Mouse (Mus musculus) MEL (cell line): ENCODE measurements around the gene Ola1. TPM values are rescaled to one million over a fixed set of nuclear protein-coding genes. Genes with fewer than 3 reads are reported as not detected.

Source experiments
- DNase-seq: peaks from one replicate; pipeline ENCODE4 v3.0.0; 2011; ENCODE audit warnings: low read depth, low spot score
- H3K27ac ChIP-seq: 2 replicates; pipeline ENCODE4 v1.5.1; 2012; ENCODE audit warnings: low read depth, mild to moderate bottlenecking, control low read depth, low read length, moderate library complexity; ENCODE audit not compliant: control insufficient read depth
- H3K27me3 ChIP-seq, 2 experiments: fragments of 150-350 bp in 1 of 2; sonication (generic) in 1 of 2; 2 replicates each; pipeline ENCODE4 v1.6.1; 2012; ENCODE audit warnings: low read length in 2 of 2, mild to moderate bottlenecking in 2 of 2, improper control_type of control experiment in 1 of 2, moderate library complexity in 1 of 2; ENCODE audit not compliant: insufficient read depth in 2 of 2, control insufficient read depth in 1 of 2
- H3K36me3 ChIP-seq, 2 experiments: 2 replicates each; pipeline ENCODE4 v1.6.1; 2012 to 2014; ENCODE audit warnings: low read length in 2 of 2, improper control_type of control experiment in 1 of 2, inconsistent platforms in 1 of 2, mild to moderate bottlenecking in 1 of 2; ENCODE audit not compliant: insufficient read depth in 2 of 2, control insufficient read depth in 1 of 2
- H3K4me1 ChIP-seq, 2 experiments: fragments of 150-350 bp in 1 of 2; sonication (generic) in 1 of 2; 2 replicates each; pipeline ENCODE4 v1.6.1; 2012; ENCODE audit warnings: low read length in 2 of 2, improper control_type of control experiment in 1 of 2, mild to moderate bottlenecking in 1 of 2; ENCODE audit not compliant: insufficient read depth in 2 of 2, control insufficient read depth in 1 of 2
- H3K4me3 ChIP-seq, 2 experiments: fragments of 150-350 bp in 1 of 2; sonication (generic) in 1 of 2; 2 replicates each; pipeline ENCODE4 v1.5.1; 2012; ENCODE audit warnings: low read depth in 2 of 2, low read length in 2 of 2, mild to moderate bottlenecking in 2 of 2, moderate library complexity in 2 of 2, control low read depth in 1 of 2, improper control_type of control experiment in 1 of 2; ENCODE audit not compliant: control insufficient read depth in 1 of 2, insufficient read depth in 1 of 2
- H3K79me2 ChIP-seq: 2 replicates; pipeline ENCODE4 v1.6.1; 2012; ENCODE audit warnings: mild to moderate bottlenecking, low read length, moderate library complexity; ENCODE audit not compliant: control insufficient read depth, poor library complexity, insufficient read depth
- H3K9ac ChIP-seq: 2 replicates; pipeline ENCODE4 v1.6.1; 2012; ENCODE audit warnings: low read depth, mild to moderate bottlenecking, control low read depth, low read length, moderate library complexity; ENCODE audit not compliant: control insufficient read depth, poor library complexity, severe bottlenecking
- H3K9me3 ChIP-seq: fragments of 150-350 bp; sonication (generic); replicated peaks from 2 replicates; pipeline ENCODE4 v1.6.1; 2012; ENCODE audit warnings: mild to moderate bottlenecking, low read length, improper control_type of control experiment, moderate library complexity; ENCODE audit not compliant: insufficient read depth
- CTCF ChIP-seq, 3 experiments: IDR thresholded peaks in 2 of 3; conservative IDR thresholded peaks in 1 of 3; 2 replicates each; pipeline ENCODE4 v1.5.1; 2011 to 2012; ENCODE audit warnings: low read length in 3 of 3, low read depth in 2 of 3, mild to moderate bottlenecking in 2 of 3, improper control_type of control experiment in 1 of 3, inconsistent platforms in 1 of 3, mixed read lengths in 1 of 3, moderate library complexity in 1 of 3; ENCODE audit not compliant: control insufficient read depth in 1 of 3, insufficient read depth in 1 of 3, poor library complexity in 1 of 3, severe bottlenecking in 1 of 3
- ETS1 ChIP-seq: IDR thresholded peaks from 2 replicates; pipeline ENCODE4 v1.6.1; 2012; ENCODE audit warnings: low read depth, mild to moderate bottlenecking, inconsistent platforms, low read length, improper control_type of control experiment, moderate library complexity
- GABPA ChIP-seq: IDR thresholded peaks from 2 replicates; pipeline ENCODE4 v1.6.1; 2012; ENCODE audit warnings: low read depth, mild to moderate bottlenecking, inconsistent platforms, low read length, improper control_type of control experiment, moderate library complexity
- GATA1 ChIP-seq: IDR thresholded peaks from 2 replicates; pipeline ENCODE4 v1.6.1; 2011; ENCODE audit warnings: low read depth, low read length, improper control_type of control experiment
- KAT2A ChIP-seq: conservative IDR thresholded peaks from 2 replicates; pipeline ENCODE4 v1.6.1; 2012; ENCODE audit warnings: low read depth, low read length, improper control_type of control experiment, inconsistent platforms
- MAFK ChIP-seq: IDR thresholded peaks from 2 replicates; pipeline ENCODE4 v1.6.1; 2011; ENCODE audit warnings: low read depth, mild to moderate bottlenecking, low read length, improper control_type of control experiment, borderline replicate concordance
- MXI1 ChIP-seq: IDR thresholded peaks from 2 replicates; pipeline ENCODE4 v1.6.1; 2011; ENCODE audit warnings: mild to moderate bottlenecking, low read depth, low read length, improper control_type of control experiment
- NRF1 ChIP-seq: IDR thresholded peaks from 2 replicates; pipeline ENCODE4 v1.6.1; 2014; ENCODE audit warnings: low read depth, mild to moderate bottlenecking, inconsistent platforms, low read length, improper control_type of control experiment, moderate library complexity; ENCODE audit not compliant: poor library complexity, insufficient read depth, severe bottlenecking
- POLR2A ChIP-seq, 2 experiments: IDR thresholded peaks; 2 replicates each; pipeline ENCODE4 v1.6.1; 2011 to 2012; ENCODE audit warnings: low read length in 2 of 2, mild to moderate bottlenecking in 2 of 2, control low read depth in 1 of 2, improper control_type of control experiment in 1 of 2, low read depth in 1 of 2, moderate library complexity in 1 of 2; ENCODE audit not compliant: control insufficient read depth in 1 of 2, insufficient read depth in 1 of 2, poor library complexity in 1 of 2
- POLR2AphosphoS2 ChIP-seq: IDR thresholded peaks from 2 replicates; pipeline ENCODE4 v1.6.1; 2011; ENCODE audit warnings: low read length, improper control_type of control experiment
- RCOR1 ChIP-seq: IDR thresholded peaks from 2 replicates; pipeline ENCODE4 v1.6.1; 2012; ENCODE audit warnings: low read depth, mild to moderate bottlenecking, inconsistent platforms, low read length, improper control_type of control experiment
- SMC3 ChIP-seq: IDR thresholded peaks from 2 replicates; pipeline ENCODE4 v1.6.1; 2011; ENCODE audit warnings: low read depth, low read length, improper control_type of control experiment
- TCF12 ChIP-seq: IDR thresholded peaks from 2 replicates; pipeline ENCODE4 v1.6.1; 2014; ENCODE audit warnings: low read depth, mild to moderate bottlenecking, inconsistent platforms, low read length, improper control_type of control experiment, moderate library complexity
- UBTF ChIP-seq: IDR thresholded peaks from 2 replicates; pipeline ENCODE4 v1.6.1; 2012; ENCODE audit warnings: low read depth, mild to moderate bottlenecking, inconsistent platforms, low read length, improper control_type of control experiment, moderate library complexity, borderline replicate concordance; ENCODE audit not compliant: insufficient read depth
- ZC3H11A ChIP-seq: IDR thresholded peaks from 2 replicates; pipeline ENCODE4 v1.6.1; 2012; ENCODE audit warnings: low read depth, mild to moderate bottlenecking, inconsistent platforms, low read length, improper control_type of control experiment
- ZKSCAN1 ChIP-seq: IDR thresholded peaks from 2 replicates; pipeline ENCODE4 v1.6.1; 2012; ENCODE audit warnings: low read depth, mild to moderate bottlenecking, inconsistent platforms, low read length, improper control_type of control experiment, moderate library complexity
- ZMIZ1 ChIP-seq: IDR thresholded peaks from 2 replicates; pipeline ENCODE4 v1.6.1; 2012; ENCODE audit warnings: low read depth, mild to moderate bottlenecking, inconsistent platforms, low read length, improper control_type of control experiment, moderate library complexity
- polyA plus RNA-seq, 2 experiments: library from polyadenylated mRNA; stranded (reverse) in 1 of 2; unstranded in 1 of 2; fragments of >175 nt in 1 of 2; fragments of >200 nt in 1 of 2; gene quantifications; 2 replicates each; pipeline versions ENCODE4 v1.2.1 to v1.2.4; 2012; ENCODE audit warnings: low replicate concordance in 2 of 2, low read depth in 1 of 2; ENCODE audit not compliant: insufficient read length in 2 of 2, insufficient read depth in 1 of 2, missing spikeins in 1 of 2
- total RNA-seq: library from RNA; depleted of rRNA; stranded (reverse); fragments of 300-350 nt; gene quantifications from 2 replicates; pipeline ENCODE4 v1.2.3, GENCODE M21; 2012

Ola1 gene
- total and polyA plus RNA-seq, 3 experiments: 69.7 to 86.0 TPM; not detected in 1

DNA sequence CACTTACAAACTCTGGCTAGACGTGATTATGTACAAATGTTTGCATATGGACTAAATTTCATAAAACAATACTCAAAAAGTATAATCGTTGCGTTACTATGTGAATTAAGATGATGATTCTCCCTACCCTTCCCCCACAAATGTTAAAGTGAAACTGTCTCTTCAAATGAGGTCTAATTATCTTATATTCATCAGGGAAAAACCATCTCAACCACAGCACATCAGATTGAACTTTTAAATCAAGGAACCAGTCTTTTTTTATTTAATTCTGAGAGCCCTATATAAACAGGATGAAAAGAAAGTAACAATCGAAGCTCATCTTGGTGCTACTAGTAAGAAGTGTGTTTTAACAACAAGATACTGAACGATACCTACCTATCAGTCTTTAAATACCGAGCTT lies 14.4 kb downstream of the Ola1 start:
- peaks cover 0 to 2% of the 10 kb centered on the region in 2 experiments; a peak in 3 of 4 replicates for H3K36me3 ChIP-seq
- no peaks in the 10 kb centered on the region for H3K9me3 ChIP-seq

DNA sequence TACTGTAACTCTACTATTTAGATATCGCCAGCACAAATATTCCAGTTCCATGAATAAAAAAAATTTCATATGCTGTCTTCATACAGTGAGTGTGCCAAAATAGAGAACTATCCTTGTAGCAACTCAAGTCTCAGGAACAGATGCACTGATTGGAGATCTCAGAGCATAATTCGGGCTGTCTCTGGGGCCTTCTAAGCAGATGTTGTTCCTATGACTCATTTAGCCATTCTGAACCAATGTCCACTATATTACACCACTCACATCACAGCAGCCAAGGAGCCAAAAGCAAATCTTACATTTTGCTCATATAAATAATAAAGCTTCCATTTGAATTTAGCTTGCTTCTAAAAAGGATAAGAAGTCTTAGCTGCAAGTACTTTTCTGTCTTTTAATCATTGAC lies 30.2 kb downstream of the Ola1 start:
- Histone ChIP-seq H3K9ac (no peak overlapping the region), H3K27ac (no peak overlapping the region), H3K4me3 (no peak overlapping the region), H3K4me1 (no peaks in the 10 kb centered on the region), H3K9me3 (no peaks in the 10 kb centered on the region), H3K36me3 (peaks cover 0 to 2% of the 10 kb centered on the region in 2 experiments; a peak in 3 of 4 replicates), H3K79me2 (no peaks in the 10 kb centered on the region; the same call in 1 of the 2 replicates), H3K27me3 (no peaks in the 10 kb centered on the region)
- DNase-seq: no peak
- TF ChIP-seq GABPA (no peak), MAFK (no peak), ZC3H11A (no peak), CTCF (IDR thresholded peaks at IDR 0.05 in 2 of 3, conservative IDR thresholded peaks at IDR 0.05 in 1 of 3; ENCODE audit: control insufficient read depth in 1 of 3, insufficient read depth in 1 of 3, low read depth in 2 of 3, low read length in 3 of 3, poor library complexity in 1 of 3, severe bottlenecking in 1 of 3) (no peak), MXI1 (no peak), POLR2A (IDR thresholded peaks at IDR 0.05; ENCODE audit: control insufficient read depth in 1 of 2, insufficient read depth in 1 of 2, low read depth in 1 of 2, low read length in 2 of 2, poor library complexity in 1 of 2) (no peak), POLR2AphosphoS2 (no peak), ZKSCAN1 (no peak), SMC3 (no peak), KAT2A (no peak)

More for the DNA sequence above, 14.4 kb downstream of the Ola1 start:
- Histone ChIP-seq H3K9ac (no peak overlapping the region), H3K79me2 (peaks cover 4% of the 10 kb centered on the region; the same call in 1 of the 2 replicates), H3K27me3 (no peaks in the 10 kb centered on the region), H3K27ac (no peak overlapping the region), H3K4me1 (0 out of 4 replicates have a peak, but pooled peaks cover 0 to 2% of the 10 kb centered on the region in 2 experiments), H3K4me3 (no peak overlapping the region)
- DNase-seq: no peak
- TF ChIP-seq UBTF (no peak), TCF12 (no peak), NRF1 (no peak), ETS1 (no peak)

DNA sequence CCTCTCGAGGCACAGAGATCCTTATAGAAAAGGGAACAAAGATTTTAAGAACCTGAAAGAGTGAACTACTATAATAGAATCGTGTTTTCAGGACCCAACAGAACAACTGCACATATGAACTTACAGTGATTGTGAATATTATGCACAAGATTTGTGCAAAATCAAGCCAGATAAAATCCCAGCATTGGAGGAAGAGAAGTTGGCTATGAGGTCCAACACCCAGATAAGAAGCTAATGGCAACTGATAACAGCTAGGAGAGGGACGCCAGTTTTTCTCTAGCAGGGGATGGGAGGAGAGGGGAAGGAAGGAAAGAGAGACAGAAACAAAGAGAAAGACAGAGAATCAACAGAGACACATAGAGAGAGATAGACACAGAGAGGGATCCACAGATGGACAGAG lies 33.5 kb downstream of the Ola1 start:
- no peaks in the 10 kb centered on the region for H3K4me1 ChIP-seq
- TF ChIP-seq RCOR1 (peak; percentile 95), GATA1 (peak; percentile 35), ZMIZ1 (no peak)
- DNase-seq: no peak
- peaks cover 0 to 2% of the 10 kb centered on the region in 2 experiments; a peak in 3 of 4 replicates for H3K36me3 ChIP-seq
- H3K9ac ChIP-seq: no peak overlapping the region
- H3K27me3 ChIP-seq: no peaks in the 10 kb centered on the region
- no peaks in the 10 kb centered on the region; the same call in 1 of the 2 replicates for H3K79me2 ChIP-seq
- H3K9me3 ChIP-seq: no peaks in the 10 kb centered on the region
- H3K27ac ChIP-seq: no peak overlapping the region
- H3K4me3 ChIP-seq: no peak overlapping the region
